In the genomic region with DNA sequence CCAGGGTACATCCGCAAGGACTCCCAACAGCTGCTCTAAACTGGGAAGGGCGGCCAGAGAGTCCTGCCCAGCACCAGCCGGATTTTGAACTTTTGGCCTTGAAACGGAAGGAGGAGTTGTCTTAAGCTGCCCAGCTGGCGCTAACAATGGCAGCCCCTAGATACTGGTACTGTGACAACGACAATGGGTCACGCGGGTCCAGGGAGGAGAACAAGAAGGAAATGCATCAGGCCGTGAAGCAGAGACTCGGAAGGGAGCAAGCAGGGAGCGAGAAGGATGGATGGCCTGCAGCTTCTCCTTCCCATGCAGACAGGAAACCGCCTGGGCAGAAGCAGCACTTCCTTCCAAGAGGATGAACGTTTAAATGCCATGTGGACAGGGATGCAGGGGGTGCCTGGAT, we compare ENCODE assay signal across 13 mouse cellular contexts. TPM values are rescaled to one million over a fixed set of nuclear protein-coding genes. Genes with fewer than 3 reads are reported as not detected.
DNase-seq lines count a peak whose midpoint lies in the region; ATAC-seq and TF ChIP-seq lines count a peak whose summit lies in the region.
"Had no signal": no experiment of that assay in that cellular context is flagged by ENCODE, and none has a peak within 500 bp of the region (broad histone marks: within the 10 kb centered on the region; RNA-seq: fewer than 3 reads in every experiment).

No protein-coding gene starts in this region.

- H3K27me3 ChIP-seq in liver, embryonic 14.5 days (ENCODE audit: control insufficient read depth, insufficient read depth, low read length), result peaks cover 9% of the 10 kb centered on the region
- H3K27me3 ChIP-seq in liver, embryonic 12.5 days (replicated peaks), result peaks cover 81% of the 10 kb centered on the region
- no peaks in the 10 kb centered on the region for H3K27me3 ChIP-seq in lung, embryonic 16.5 days (ENCODE audit: control insufficient read depth, insufficient read depth, low read depth, low read length)
- H3K27me3 ChIP-seq in forebrain, embryonic 11.5 days (ENCODE audit: control insufficient read depth, insufficient read depth, low read length), result no peaks in the 10 kb centered on the region

- H3K27ac ChIP-seq in liver, embryonic 14.5 days, result no peak overlapping the region
- H3K27ac ChIP-seq in liver, embryonic 12.5 days, result no peak overlapping the region
- H3K27ac ChIP-seq in lung, embryonic 16.5 days (ENCODE audit: low read length), result 0 out of 2 replicates have a peak overlapping the region, but pooled peaks have one; percentile 8
- no peak overlapping the region for H3K27ac ChIP-seq in forebrain, embryonic 11.5 days (ENCODE audit: low read depth, low read length)
- H3K27ac ChIP-seq: forebrain, embryonic 13.5 days; heart, adult 2 months; hindbrain, embryonic 14.5 days; liver, embryonic 13.5 days had no signal

- peaks cover 0 to 4% of the 10 kb centered on the region in 2 experiments; a peak in 2 of 4 replicates for H3K4me1 ChIP-seq in liver, embryonic 14.5 days (replicated peaks; ENCODE audit: control insufficient read depth in 2 of 2, insufficient read depth in 2 of 2, low read length in 1 of 2)
- peaks cover 30% of the 10 kb centered on the region for H3K4me1 ChIP-seq in liver, embryonic 12.5 days
- peaks cover 37% of the 10 kb centered on the region for H3K4me1 ChIP-seq in lung, embryonic 16.5 days (replicated peaks; ENCODE audit: control insufficient read depth, insufficient read depth, low read length)
- 0 out of 2 replicates have a peak, but pooled peaks cover 1% of the 10 kb centered on the region for H3K4me1 ChIP-seq in forebrain, embryonic 11.5 days (replicated peaks; ENCODE audit: control insufficient read depth, insufficient read depth, low read length)

- H3K4me2 ChIP-seq in liver, embryonic 14.5 days (ENCODE audit: low read depth), result no peak overlapping the region
- no peak overlapping the region for H3K4me2 ChIP-seq in liver, embryonic 12.5 days
- no peak overlapping the region for H3K4me2 ChIP-seq in lung, embryonic 16.5 days (ENCODE audit: low read depth, low read length)
- H3K4me2 ChIP-seq in forebrain, embryonic 11.5 days (ENCODE audit: low read depth, low read length, severe bottlenecking), result no peak overlapping the region
- H3K4me2 ChIP-seq: forebrain, embryonic 13.5 days; hindbrain, embryonic 14.5 days; liver, embryonic 13.5 days had no signal

- peak; percentile 54 to 68 for DNase-seq in adrenal gland, adult (ENCODE audit: inconsistent age in 2 of 2, low spot score in 1 of 2)
- DNase-seq in adrenal gland, postnatal 25 days, result no peak
- DNase-seq in liver, embryonic 14.5 days (ENCODE audit: low read depth in 3 of 3, low spot score in 3 of 3), result no peak
- peak; percentile 59 for DNase-seq in kidney, adult 9 months
- DNase-seq in forebrain, embryonic 11.5 days (ENCODE audit: low spot score), result no peak
- DNase-seq: liver, embryonic 13.5 days had no signal

- H3K36me3 ChIP-seq in liver, embryonic 14.5 days (replicated peaks; ENCODE audit: control insufficient read depth, insufficient read depth, low read depth), result no peaks in the 10 kb centered on the region
- no peaks in the 10 kb centered on the region for H3K36me3 ChIP-seq in liver, embryonic 12.5 days
- no peaks in the 10 kb centered on the region for H3K36me3 ChIP-seq in lung, embryonic 16.5 days (ENCODE audit: control insufficient read depth, insufficient read depth, low read length)
- no peaks in the 10 kb centered on the region for H3K36me3 ChIP-seq in forebrain, embryonic 11.5 days (ENCODE audit: control insufficient read depth, insufficient read depth, low read length)
- H3K36me3 ChIP-seq: G1E; liver, embryonic 13.5 days had no signal

- no peak for TF ChIP-seq CTCF in liver, embryonic 14.5 days (IDR thresholded peaks at IDR 0.05; ENCODE audit: low read depth)

- H3K4me3 ChIP-seq in liver, embryonic 14.5 days (ENCODE audit: insufficient read depth in 1 of 2, low read depth in 2 of 2, low read length in 2 of 2), result no peak overlapping the region
- no peak overlapping the region for H3K4me3 ChIP-seq in liver, embryonic 12.5 days
- H3K4me3 ChIP-seq in lung, embryonic 16.5 days (ENCODE audit: low read length), result no peak overlapping the region
- no peak overlapping the region for H3K4me3 ChIP-seq in forebrain, embryonic 11.5 days (ENCODE audit: low read depth, low read length)
- H3K4me3 ChIP-seq: forebrain, embryonic 13.5 days; heart, adult 2 months; liver, embryonic 13.5 days had no signal

- H3K9me3 ChIP-seq in liver, embryonic 14.5 days (ENCODE audit: control insufficient read depth, low read length), result no peaks in the 10 kb centered on the region
- no peaks in the 10 kb centered on the region for H3K9me3 ChIP-seq in liver, embryonic 12.5 days (replicated peaks)
- no peaks in the 10 kb centered on the region for H3K9me3 ChIP-seq in lung, embryonic 16.5 days (ENCODE audit: control insufficient read depth, low read length)
- no peaks in the 10 kb centered on the region for H3K9me3 ChIP-seq in forebrain, embryonic 11.5 days (ENCODE audit: control insufficient read depth, low read length)
- H3K9me3 ChIP-seq: forebrain, embryonic 13.5 days; G1E; liver, embryonic 13.5 days had no signal

- ATAC-seq in liver, embryonic 14.5 days (ENCODE audit: insufficient read depth), result peak; percentile 12; the same call in 1 of the 2 replicates
- ATAC-seq in liver, embryonic 12.5 days, result no peak
- peak; percentile 18 for ATAC-seq in lung, embryonic 16.5 days (ENCODE audit: low read depth)
- no peak for ATAC-seq in frontal cortex, adult (ENCODE audit: low TSS enrichment)
- ATAC-seq in forebrain, embryonic 11.5 days (replicated peaks; ENCODE audit: low FRiP score), result no peak
- ATAC-seq: forebrain, embryonic 13.5 days had no signal

- no peak for TF ChIP-seq EP300 in liver, embryonic 14.5 days (IDR thresholded peaks at IDR 0.05; ENCODE audit: low read depth)

- 44% methylated on average over 13 of the region's 13 CpGs for WGBS in liver, embryonic 14.5 days (ENCODE audit: insufficient replicate concordance)
- 42% methylated on average over 13 of the region's 13 CpGs for WGBS in liver, embryonic 12.5 days (ENCODE audit: insufficient replicate concordance)
- WGBS in lung, embryonic 16.5 days, result 42% methylated on average over 13 of the region's 13 CpGs
- WGBS in forebrain, embryonic 11.5 days, result 62% methylated on average over 13 of the region's 13 CpGs

- no peak overlapping the region for H3K9ac ChIP-seq in liver, embryonic 14.5 days (replicated peaks)
- no peak overlapping the region for H3K9ac ChIP-seq in liver, embryonic 12.5 days
- H3K9ac ChIP-seq in lung, embryonic 16.5 days (ENCODE audit: low read length), result 0 out of 2 replicates have a peak overlapping the region, but pooled peaks have one; percentile 9
- H3K9ac ChIP-seq in forebrain, embryonic 11.5 days (ENCODE audit: low read length), result no peak overlapping the region
- H3K9ac ChIP-seq: forebrain, embryonic 13.5 days; hindbrain, embryonic 14.5 days; liver, embryonic 13.5 days had no signal

RNA-seq across cellular contexts. Expression of a gene that starts 14.2 kb away (rescaled TPM):
- 8.8 and 9.0 TPM in 2 replicates for total RNA-seq in adrenal gland, postnatal 25 days (2021)
- polyA plus RNA-seq in liver, embryonic 14.5 days (2012; rRNA removed), result 6.5 and 7.0 TPM in 2 replicates
- 2.2 and 2.7 TPM in 2 replicates for polyA plus RNA-seq in liver, embryonic 14.5 days (2014; fragmentation: Nextera tagmentation; extraction: Ambion mirVana)
- polyA plus RNA-seq in liver, embryonic 12.5 days (2016; fragmentation: Nextera tagmentation; extraction: Ambion mirVana), result 8.6 and 9.8 TPM in 2 replicates
- polyA plus RNA-seq in lung, embryonic 16.5 days (2015; fragmentation: Nextera tagmentation; extraction: Ambion mirVana), result 12.5 and 13.2 TPM in 2 replicates
- polyA plus RNA-seq in forebrain, embryonic 11.5 days (2014; fragmentation: Nextera tagmentation; extraction: Ambion mirVana), result 5.4 and 5.9 TPM in 2 replicates

RNA-seq across cellular contexts. Expression of a gene that starts 30.5 kb away (rescaled TPM):
- 58.9 and 60.0 TPM in 2 replicates for total RNA-seq in adrenal gland, postnatal 25 days (2021)
- polyA plus RNA-seq in liver, embryonic 14.5 days (2012; rRNA removed), result 11.9 and 12.9 TPM in 2 replicates
- 11.2 and 12.1 TPM in 2 replicates for polyA plus RNA-seq in liver, embryonic 14.5 days (2014; fragmentation: Nextera tagmentation; extraction: Ambion mirVana)
- 26.4 and 29.6 TPM in 2 replicates for polyA plus RNA-seq in liver, embryonic 12.5 days (2016; fragmentation: Nextera tagmentation; extraction: Ambion mirVana)
- 41.8 and 44.8 TPM in 2 replicates for polyA plus RNA-seq in lung, embryonic 16.5 days (2015; fragmentation: Nextera tagmentation; extraction: Ambion mirVana)
- 43.4 and 45.7 TPM in 2 replicates for polyA plus RNA-seq in forebrain, embryonic 11.5 days (2014; fragmentation: Nextera tagmentation; extraction: Ambion mirVana)

Comparison
In these comparisons a context has a peak if more than half of its experiments do, and no peak if none do; other contexts are left out.
1. DNase-seq: peak in adrenal gland, adult (2 of 2) and kidney, adult 9 months (single experiment); none in adrenal gland, postnatal 25 days (single experiment), liver, embryonic 14.5 days (0 of 3) and forebrain, embryonic 11.5 days (single experiment).
2. ATAC-seq: peak in liver, embryonic 14.5 days (single experiment) and lung, embryonic 16.5 days (single experiment); none in liver, embryonic 12.5 days (single experiment), frontal cortex, adult (single experiment) and forebrain, embryonic 11.5 days (single experiment).